Mouse (Mus musculus) liver, postnatal 0 days (tissue): ENCODE results near the gene Ppp1r10. TPM values are rescaled to one million over a fixed set of nuclear protein-coding genes. Genes with fewer than 3 reads are reported as not detected.

Source experiments
- ATAC-seq: fragments of 200-750 bp; cut with Nextera tagmentation; 2 replicates; pipeline ENCODE4 v1.8.0; 2017; ENCODE audit warnings: mild to moderate bottlenecking, moderate library complexity
- DNase-seq: peaks from one replicate; pipeline ENCODE4 v3.0.0-alpha.2; 2016
- H3K27ac ChIP-seq: fragments of 300-500 bp; sonication (generic); 2 replicates; pipeline ENCODE4 v1.5.1; 2014; ENCODE audit warnings: antibody characterized with exemption, moderate library complexity, mild to moderate bottlenecking, low read depth
- H3K27me3 ChIP-seq: fragments of 300-500 bp; sonication (generic); 2 replicates; pipeline ENCODE4 v1.6.1; 2014; ENCODE audit warnings: low read length, control low read depth, mixed read lengths; ENCODE audit not compliant: insufficient read depth
- H3K36me3 ChIP-seq: fragments of 300-500 bp; sonication (generic); replicated peaks from 2 replicates; pipeline ENCODE4 v1.6.1; 2014; ENCODE audit warnings: mild to moderate bottlenecking, control low read depth, low read length, moderate library complexity, mixed read lengths; ENCODE audit not compliant: insufficient read depth
- H3K4me1 ChIP-seq: fragments of 300-500 bp; sonication (generic); 2 replicates; pipeline ENCODE4 v1.6.1; 2014; ENCODE audit warnings: antibody characterized with exemption, mild to moderate bottlenecking, control low read depth; ENCODE audit not compliant: insufficient read depth
- H3K4me2 ChIP-seq: fragments of 300-500 bp; sonication (generic); 2 replicates; pipeline ENCODE4 v1.6.1; 2014; ENCODE audit warnings: low read depth, mild to moderate bottlenecking, low read length, moderate library complexity, mixed read lengths
- H3K4me3 ChIP-seq: fragments of 300-500 bp; sonication (generic); 2 replicates; pipeline ENCODE4 v1.5.1; 2014; ENCODE audit warnings: low read depth, low read length
- H3K9ac ChIP-seq: fragments of 300-500 bp; sonication (generic); replicated peaks from 2 replicates; pipeline ENCODE4 v1.6.1; 2014; ENCODE audit warnings: mild to moderate bottlenecking, moderate library complexity
- H3K9me3 ChIP-seq: fragments of 300-500 bp; sonication (generic); 2 replicates; pipeline ENCODE4 v1.6.1; 2016; ENCODE audit warnings: mild to moderate bottlenecking, control low read depth, low read length, mixed read lengths
- CTCF ChIP-seq: sonication (generic); IDR thresholded peaks from 2 replicates; pipeline ENCODE4 v1.5.1; 2016; ENCODE audit warnings: antibody characterized with exemption, low read depth
- EP300 ChIP-seq: IDR thresholded peaks from 2 replicates; pipeline ENCODE4 v1.6.1; 2016; ENCODE audit warnings: antibody characterized with exemption, low read depth, mild to moderate bottlenecking
- WGBS: fragments of 180-500 bp; shearing (Covaris S2); extraction: QIAGEN DNeasy Blood & Tissue Kit; methylation state at CpG from one replicate; pipeline ENCODE4 v1.1.7; 2014; ENCODE audit not compliant: insufficient replicate concordance; 5-methylcytosine and 5-hydroxymethylcytosine counted together
- polyA plus RNA-seq: library from polyadenylated mRNA; unstranded; fragments of >200 nt; fragmentation: Nextera tagmentation; extraction: Ambion mirVana; gene quantifications from 2 replicates; pipeline ENCODE4 v1.2.1, GENCODE M21; 2015

Ppp1r10 gene
- polyA plus RNA-seq, 1 experiment from 2014 or later, result 15.9 TPM

DNA sequence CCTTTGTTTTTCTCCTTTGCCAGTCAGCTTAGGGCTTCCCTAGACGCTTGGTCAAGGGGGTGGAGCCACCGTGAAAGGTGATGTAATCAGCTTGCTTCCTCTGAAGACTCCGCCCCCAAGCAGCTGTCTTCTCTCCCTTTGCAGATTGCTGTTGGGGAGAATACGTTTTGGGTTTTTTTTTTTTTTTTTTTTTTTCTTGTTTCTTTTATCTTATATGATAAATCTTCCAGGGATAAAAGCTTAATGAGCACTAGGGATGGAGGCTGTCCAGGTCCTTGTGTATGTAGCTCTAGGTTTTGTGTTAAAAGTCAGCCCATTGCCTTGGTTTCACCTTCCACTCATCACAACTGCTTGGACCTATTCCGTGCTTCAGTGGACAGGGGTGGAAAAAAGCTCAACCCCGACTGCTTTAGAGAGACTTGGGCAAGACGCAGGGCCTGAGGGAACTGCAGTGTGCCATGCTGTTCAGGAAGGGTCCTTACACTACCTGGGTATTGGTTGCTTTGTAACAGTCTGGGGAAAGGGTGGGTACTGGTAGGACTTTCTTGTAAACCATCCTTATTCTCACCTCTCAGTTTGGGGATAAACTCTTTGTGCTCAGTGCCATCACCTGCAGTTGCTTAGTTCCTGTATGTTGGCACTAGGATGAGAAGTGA is 3.0 kb downstream of the Ppp1r10 start:
- peak overlapping the region; percentile 63 for H3K4me3 ChIP-seq
- TF ChIP-seq CTCF (no peak), EP300 (peak; percentile 57; the same call in 1 of the 2 replicates)
- peak; percentile 95 for DNase-seq
- H3K9ac ChIP-seq, result peak overlapping the region; percentile 94
- H3K4me1 ChIP-seq, result peaks cover 39% of the 10 kb centered on the region
- no peaks in the 10 kb centered on the region for H3K9me3 ChIP-seq
- no peaks in the 10 kb centered on the region for H3K27me3 ChIP-seq
- peak overlapping the region; percentile 76 for H3K4me2 ChIP-seq
- peaks cover 29% of the 10 kb centered on the region for H3K36me3 ChIP-seq
- 10% methylated on average over 7 of the region's 7 CpGs for WGBS
- peak; percentile 21 for ATAC-seq
- peak overlapping the region; percentile 100 for H3K27ac ChIP-seq

GRCm38 (mm10) chr17:35919864-35920301 is 3.6 kb downstream of the Ppp1r10 start:
- 26% methylated on average over 6 of the region's 6 CpGs for WGBS
- no peaks in the 10 kb centered on the region for H3K27me3 ChIP-seq
- H3K4me2 ChIP-seq, result peak overlapping the region; percentile 76
- ATAC-seq (no peak; the same call in 1 of the 2 replicates), DNase-seq (peak; percentile 64)
- H3K36me3 ChIP-seq, result peaks cover 33% of the 10 kb centered on the region
- peaks cover 39% of the 10 kb centered on the region for H3K4me1 ChIP-seq
- TF ChIP-seq EP300 (peak; percentile 78), CTCF (no peak)
- H3K4me3 ChIP-seq, result peak overlapping the region; percentile 63
- peak overlapping the region; percentile 100 for H3K27ac ChIP-seq
- H3K9me3 ChIP-seq, result no peaks in the 10 kb centered on the region
- H3K9ac ChIP-seq, result peak overlapping the region; percentile 94

- TF ChIP-seq CTCF (no peak), EP300 (no peak)
- peaks cover 38% of the 10 kb centered on the region for H3K36me3 ChIP-seq
- 62% methylated on average over 1 of the region's 1 CpGs for WGBS
- peak overlapping the region; percentile 76 for H3K4me2 ChIP-seq
- H3K4me3 ChIP-seq, result peak overlapping the region; percentile 63; the same call in 1 of the 2 replicates
- H3K4me1 ChIP-seq, result peaks cover 39% of the 10 kb centered on the region
- H3K9me3 ChIP-seq, result no peaks in the 10 kb centered on the region
- ATAC-seq (no peak), DNase-seq (no peak)
- peak overlapping the region; percentile 100 for H3K27ac ChIP-seq
- no peaks in the 10 kb centered on the region for H3K27me3 ChIP-seq
- peak overlapping the region; percentile 94 for H3K9ac ChIP-seq
These were observed 4.2 kb downstream of the Ppp1r10 start for GRCm38 (mm10) chr17:35920384-35920783.

DNA sequence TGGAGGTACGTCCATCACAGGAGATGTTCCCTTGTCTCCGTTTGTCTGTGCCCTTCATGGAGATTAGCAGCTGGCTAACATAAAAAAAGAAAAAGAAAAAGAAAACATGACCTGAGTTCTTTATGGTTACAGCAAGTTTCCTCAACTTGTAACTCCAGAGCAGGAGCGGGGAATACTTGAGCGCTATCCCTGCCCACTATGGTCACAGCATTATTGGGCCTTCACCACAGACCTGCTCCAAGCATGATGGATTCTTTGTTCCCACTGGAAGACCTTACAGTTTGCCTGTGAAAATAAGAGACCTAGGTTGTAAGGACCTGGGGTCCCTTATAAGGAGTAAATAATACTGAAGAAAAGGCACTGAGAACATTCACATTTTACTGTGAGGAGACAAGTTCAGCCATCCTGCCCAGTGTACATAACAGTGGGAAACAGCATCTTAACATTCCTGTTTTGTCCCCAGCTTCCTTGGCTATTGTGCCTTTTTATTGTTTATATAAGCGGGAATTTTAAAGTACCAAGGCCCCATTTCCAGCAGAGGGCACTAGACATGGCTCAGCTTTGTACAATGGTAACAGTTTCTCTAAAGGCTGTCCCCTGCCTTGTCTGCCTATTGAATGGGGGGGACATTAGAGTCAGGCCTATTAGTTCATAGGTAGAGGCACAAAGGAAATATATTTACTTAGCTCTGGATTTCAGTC is 4.8 kb downstream of the Ppp1r10 start:
- no peak overlapping the region for H3K4me3 ChIP-seq
- DNase-seq (no peak), ATAC-seq (no peak)
- 81% methylated on average over 5 of the region's 5 CpGs for WGBS
- peak overlapping the region; percentile 100 for H3K27ac ChIP-seq
- H3K27me3 ChIP-seq, result no peaks in the 10 kb centered on the region
- H3K9me3 ChIP-seq, result no peaks in the 10 kb centered on the region
- H3K36me3 ChIP-seq, result peaks cover 44% of the 10 kb centered on the region
- H3K4me1 ChIP-seq, result peaks cover 39% of the 10 kb centered on the region
- TF ChIP-seq EP300 (no peak), CTCF (peak; percentile 78)
- peak overlapping the region; percentile 94; the same call in 1 of the 2 replicates for H3K9ac ChIP-seq
- H3K4me2 ChIP-seq, result peak overlapping the region; percentile 76

GRCm38 (mm10) chr17:35921710-35922109 is 5.5 kb downstream of the Ppp1r10 start:
- no peaks in the 10 kb centered on the region for H3K9me3 ChIP-seq
- TF ChIP-seq EP300 (no peak), CTCF (no peak)
- no peaks in the 10 kb centered on the region for H3K27me3 ChIP-seq
- peaks cover 51% of the 10 kb centered on the region for H3K36me3 ChIP-seq
- H3K4me1 ChIP-seq, result peaks cover 46% of the 10 kb centered on the region
- ATAC-seq, result no peak
- no peak overlapping the region for H3K9ac ChIP-seq
- H3K4me2 ChIP-seq, result no peak overlapping the region
- 0 out of 2 replicates have a peak overlapping the region, but pooled peaks have one; percentile 7 for H3K27ac ChIP-seq
- WGBS, result 87% methylated on average over 4 of the region's 4 CpGs
- no peak for DNase-seq
- no peak overlapping the region for H3K4me3 ChIP-seq

- TF ChIP-seq CTCF (no peak), EP300 (no peak)
- peaks cover 51% of the 10 kb centered on the region for H3K36me3 ChIP-seq
- 86% methylated on average over 3 of the region's 3 CpGs for WGBS
- H3K27me3 ChIP-seq, result no peaks in the 10 kb centered on the region
- no peak overlapping the region for H3K4me3 ChIP-seq
- DNase-seq, result no peak
- H3K4me2 ChIP-seq, result peak overlapping the region; percentile 9; the same call in 1 of the 2 replicates
- H3K9ac ChIP-seq, result no peak overlapping the region; the same call in 1 of the 2 replicates
- ATAC-seq, result no peak
- H3K4me1 ChIP-seq, result peaks cover 49% of the 10 kb centered on the region
- H3K27ac ChIP-seq, result no peak overlapping the region
- H3K9me3 ChIP-seq, result no peaks in the 10 kb centered on the region
These were observed 6.3 kb downstream of the Ppp1r10 start for GRCm38 (mm10) chr17:35922566-35922965.
